Mouse (Mus musculus) ZHBTc4 (cell line): ENCODE measurements around the gene Aip.

Source experiments
- DNase-seq: peaks from one replicate; pipeline ENCODE4 v3.0.0-alpha.2; 2011; ENCODE audit warnings: low read depth, low spot score

Aip gene

DNA sequence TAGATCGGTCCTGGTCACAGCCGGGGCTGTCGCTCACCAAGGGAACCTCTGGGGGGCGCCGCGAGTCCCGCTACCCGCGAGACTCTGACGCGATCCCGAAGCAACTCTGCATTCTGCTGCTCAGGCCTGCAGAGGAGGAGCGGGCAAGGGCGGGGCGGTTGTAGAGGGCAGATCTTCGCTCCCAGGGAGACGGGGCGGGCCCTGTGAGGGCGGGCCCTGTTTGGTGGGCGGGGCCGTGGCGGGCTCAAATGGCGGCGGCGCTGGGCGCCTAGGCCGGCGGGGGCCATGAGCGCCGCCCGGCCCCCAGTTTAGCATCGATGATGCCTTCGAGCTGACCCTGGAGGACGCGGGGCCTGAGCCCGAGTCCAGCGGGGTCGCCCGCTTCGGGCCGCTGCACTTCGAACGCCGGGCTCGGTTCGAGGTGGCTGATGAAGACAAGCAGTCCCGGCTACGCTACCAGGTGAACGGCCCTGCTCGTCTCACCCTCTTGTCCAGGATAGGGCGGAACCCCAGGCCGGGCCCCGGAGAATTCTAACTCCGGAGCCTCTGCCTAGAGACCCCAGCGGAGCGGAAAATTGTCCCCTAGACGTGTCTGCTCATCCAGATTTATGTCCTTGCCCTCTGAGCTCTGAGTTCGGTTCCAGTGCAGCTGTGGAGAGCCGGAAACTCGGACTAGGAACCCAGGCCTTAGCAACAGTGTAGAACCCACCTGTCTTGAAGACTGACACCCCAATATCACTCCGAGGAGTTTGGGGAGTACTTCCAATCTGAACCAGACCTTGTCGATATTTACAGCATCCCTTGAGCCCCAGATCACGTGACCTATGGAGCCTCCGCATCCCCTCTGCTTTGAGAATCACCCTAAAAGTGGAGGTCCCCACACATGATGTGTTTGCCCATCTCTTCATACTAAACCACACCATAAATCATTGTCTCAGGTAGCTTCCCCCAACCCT lies at the start of gene Aip:
TSS of gene Aip (minus strand) at position 118 of the 956 bp plus-strand sequence.
- peak; percentile 99 for DNase-seq

DNA sequence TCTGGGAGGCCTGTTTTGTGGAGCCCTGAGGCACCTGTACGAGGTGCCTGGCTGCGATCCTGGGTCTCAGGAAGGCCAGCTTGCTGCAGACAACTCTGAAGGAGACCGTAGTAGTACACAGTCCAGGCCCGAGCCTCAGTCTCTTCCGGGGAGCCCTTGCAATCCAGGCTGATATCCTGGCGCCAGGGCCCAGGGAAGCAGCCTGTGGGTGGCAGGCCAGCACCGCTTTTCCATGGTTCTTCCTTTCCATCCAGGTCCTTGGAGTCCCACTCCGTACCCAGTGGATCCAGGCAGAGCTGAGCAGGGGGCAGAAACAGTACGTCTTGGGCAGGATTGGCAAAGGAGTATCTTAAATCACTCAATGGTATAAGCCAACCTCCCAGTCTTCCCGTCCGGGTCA lies 47.3 kb upstream of the Aip start:
- no peak for DNase-seq

DNA sequence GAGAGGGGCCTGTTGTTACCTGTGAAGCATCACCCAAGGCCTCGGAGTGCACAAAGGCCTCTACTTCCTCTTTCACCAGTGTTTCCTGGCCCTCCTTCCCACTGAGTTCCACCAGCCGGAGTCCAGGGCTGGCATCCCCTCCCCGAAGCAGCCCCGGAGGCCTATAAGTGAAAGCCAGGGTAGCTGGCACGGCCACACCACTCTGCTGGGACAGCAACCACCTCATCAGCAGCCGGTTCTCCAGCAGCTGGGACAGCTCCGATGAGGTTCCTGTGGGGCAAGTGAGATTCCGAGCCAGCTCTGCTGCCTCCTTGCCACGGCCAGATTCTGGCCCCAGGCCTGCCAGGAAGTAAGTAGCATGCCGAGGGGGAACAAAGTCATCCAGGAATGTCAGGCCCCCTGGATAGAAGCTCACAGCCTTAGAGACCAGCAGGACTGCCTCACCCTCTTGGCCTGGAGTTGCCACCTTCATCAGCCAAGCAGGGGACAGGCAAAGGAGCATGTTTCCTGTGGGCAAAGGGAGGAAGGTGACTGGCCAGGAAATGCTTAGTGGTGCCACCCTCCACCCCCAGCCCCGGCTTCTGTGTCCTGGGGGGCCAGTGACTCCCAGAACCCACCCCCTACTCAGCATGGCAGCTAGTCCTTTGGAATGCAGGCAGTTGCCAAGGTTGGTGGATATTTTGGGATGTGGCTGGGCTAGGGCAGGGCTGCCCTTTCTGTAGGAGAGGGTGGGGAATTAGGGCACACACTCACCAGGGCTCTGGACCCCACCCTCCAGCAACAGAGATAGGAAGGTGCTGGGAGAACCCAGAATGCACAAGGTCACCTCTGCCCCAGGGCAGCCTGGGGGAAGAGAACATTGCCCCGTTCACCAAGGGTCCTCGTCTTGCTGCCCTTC lies 46.0 kb upstream of the Aip start:
- DNase-seq, result no peak

DNA sequence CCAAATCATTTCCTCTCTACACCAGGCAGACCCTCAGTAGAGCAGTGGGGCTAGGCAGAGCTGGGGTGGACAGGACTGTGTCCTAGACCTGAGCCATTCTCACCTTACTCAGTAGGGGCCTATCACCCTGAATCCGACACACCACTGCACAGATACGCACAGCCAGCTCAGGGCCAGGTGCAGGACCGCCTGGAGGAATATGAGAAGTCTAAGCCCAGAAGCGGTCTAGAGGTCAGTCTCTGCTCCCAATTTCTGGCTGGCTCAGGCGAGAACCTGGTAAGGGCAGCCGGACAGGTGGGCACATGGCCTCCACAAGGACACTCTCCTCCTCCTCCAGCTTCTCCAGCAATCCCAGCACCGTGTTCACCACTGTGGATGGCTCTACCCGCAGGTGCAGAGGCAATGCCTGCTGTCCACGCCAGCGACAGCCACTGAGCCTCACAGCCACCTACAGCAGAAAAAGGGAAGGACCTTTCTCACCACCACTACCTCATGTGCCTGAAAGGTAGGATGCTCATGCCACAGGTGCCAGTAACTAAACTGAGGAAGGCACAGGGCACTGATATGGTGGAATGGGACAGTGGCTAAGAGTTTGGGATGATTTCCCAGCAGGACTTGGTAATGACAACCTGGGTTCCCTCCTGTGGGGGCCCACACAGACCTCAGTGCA lies 45.2 kb upstream of the Aip start:
- no peak for DNase-seq

DNA sequence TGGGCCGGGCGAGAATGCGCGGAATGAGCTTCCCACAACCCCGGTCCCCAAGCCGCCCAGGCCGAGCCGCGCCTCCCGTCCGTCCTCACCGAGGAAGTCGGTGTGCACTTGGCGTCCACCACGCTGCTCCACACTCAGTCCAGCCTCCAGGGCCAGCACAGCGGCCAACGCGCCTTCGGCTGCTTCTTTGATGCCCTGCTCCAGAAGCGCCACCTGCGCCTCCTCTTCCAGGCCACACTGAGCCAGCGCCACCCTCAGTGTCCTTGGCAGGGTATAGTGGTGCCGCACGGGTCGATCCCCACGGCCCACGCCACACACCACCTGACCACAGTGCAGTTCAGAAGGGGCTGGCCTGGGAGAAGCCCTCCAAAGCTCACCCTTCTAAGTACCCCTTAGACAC lies 44.2 kb upstream of the Aip start:
- DNase-seq, result no peak

DNA sequence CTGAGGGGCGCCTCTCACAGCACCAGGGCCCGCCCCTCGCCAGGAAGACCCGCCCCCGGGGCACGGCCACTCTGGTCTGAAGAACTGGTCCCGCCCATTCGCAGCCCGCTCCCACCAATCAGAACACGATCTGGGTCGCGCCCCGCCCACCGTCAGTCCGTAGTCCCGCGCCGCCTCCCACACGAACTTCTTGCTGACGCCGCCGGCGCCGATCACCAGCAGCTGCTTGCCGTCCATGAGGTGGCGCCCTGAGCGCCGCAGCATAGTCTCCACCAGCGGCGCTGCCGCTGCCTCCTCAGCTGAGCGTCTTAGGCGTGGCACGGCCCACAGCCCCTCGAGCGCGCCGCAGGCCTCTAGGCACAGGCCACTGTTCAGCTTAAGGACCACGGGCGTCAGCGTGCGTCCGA lies 43.7 kb upstream of the Aip start:
- DNase-seq, result peak; percentile 99

DNA sequence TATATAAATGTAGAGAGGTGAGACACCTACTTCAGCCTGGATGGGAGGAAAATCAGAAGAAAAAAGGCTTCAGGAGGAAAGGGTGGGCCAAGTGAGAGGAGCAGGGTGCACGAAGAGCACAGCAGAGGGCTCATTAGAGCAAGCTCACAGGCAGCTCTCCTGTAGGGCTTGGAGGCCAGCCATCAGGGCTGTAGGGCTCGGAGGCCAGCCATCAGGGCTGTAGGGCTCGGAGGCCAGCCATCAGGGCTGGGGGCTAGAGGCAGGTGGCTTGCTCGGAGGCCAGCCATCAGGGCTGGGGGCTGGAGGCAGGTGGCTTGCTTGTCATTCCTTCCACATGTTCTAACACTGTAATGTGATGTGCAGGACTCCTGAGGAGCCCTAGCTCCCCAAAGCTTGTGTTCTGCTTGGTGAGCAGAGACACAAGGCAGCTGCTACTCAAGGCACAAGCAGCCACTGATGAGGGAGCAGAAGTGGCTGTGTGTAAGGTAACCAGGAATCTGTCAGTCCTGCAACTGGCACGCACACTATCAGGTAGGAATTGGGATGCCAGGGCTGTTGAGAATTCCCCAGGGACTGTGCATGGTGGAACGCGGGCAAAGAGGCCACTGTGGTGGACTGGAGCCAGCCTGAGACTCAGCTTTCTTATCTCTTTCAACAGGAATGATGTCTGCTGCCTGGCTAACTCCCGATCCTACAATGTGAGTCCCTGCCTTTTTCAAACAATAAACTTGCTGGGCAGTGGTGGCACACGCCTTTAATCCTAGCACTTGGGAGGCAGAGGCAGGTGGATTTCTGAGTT lies 41.2 kb upstream of the Aip start:
- DNase-seq, result no peak

DNA sequence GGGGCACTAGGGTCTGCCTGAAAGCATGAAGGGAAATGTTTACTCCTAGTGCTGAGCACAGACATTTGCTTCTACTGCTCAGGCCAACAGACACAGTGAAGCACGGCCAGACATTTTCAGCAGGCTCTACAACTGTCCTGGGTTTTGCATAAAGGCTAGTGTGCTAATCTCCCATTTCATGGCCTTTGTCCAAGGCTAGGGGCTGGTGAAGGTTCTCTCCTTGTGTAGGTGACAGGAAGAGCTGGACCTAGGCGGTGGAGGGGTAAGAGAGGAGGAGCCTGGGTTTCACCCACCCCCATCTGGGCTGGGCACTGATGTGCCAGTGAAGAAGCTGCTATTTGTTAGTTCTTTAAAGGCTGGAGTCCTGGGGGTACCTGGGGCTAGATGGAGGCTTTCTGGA lies 39.1 kb upstream of the Aip start:
- no peak for DNase-seq

DNA sequence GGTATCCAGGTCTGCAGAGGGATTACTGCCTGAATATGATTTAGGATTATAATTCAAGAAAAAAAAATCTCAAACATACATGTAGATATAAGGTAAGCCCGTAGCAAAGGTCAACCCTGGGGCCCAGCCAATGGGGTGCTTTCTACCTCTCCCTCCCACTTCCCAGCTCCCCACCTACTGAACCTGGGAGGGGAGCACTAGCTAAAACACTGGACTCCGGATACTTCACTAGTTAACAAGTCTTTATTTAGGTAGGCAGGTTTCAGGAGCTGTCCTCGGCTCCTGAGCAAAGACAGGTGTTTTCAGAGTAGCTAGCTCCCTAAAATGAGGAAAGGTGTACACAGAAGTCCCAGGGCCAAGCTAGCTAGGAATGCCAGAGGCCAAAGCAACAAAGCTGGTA lies 38.4 kb upstream of the Aip start:
- no peak for DNase-seq

DNA sequence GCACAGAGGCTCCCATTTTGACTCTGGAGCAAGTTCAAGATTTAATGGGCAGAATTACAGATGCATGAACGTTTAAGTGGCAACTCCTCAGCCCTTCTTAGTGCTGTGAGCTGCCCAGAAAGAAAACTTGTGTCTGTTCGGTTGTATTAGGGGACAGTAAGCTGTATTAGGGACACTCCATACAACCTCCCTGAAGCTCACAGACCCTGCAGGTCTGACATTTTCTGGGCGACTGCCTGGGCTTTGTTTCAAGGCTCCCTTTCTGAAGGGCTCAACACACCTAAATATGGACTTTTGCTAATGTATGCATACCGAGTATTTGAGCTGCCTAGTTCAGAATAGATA lies 37.9 kb upstream of the Aip start:
- DNase-seq, result no peak

DNA sequence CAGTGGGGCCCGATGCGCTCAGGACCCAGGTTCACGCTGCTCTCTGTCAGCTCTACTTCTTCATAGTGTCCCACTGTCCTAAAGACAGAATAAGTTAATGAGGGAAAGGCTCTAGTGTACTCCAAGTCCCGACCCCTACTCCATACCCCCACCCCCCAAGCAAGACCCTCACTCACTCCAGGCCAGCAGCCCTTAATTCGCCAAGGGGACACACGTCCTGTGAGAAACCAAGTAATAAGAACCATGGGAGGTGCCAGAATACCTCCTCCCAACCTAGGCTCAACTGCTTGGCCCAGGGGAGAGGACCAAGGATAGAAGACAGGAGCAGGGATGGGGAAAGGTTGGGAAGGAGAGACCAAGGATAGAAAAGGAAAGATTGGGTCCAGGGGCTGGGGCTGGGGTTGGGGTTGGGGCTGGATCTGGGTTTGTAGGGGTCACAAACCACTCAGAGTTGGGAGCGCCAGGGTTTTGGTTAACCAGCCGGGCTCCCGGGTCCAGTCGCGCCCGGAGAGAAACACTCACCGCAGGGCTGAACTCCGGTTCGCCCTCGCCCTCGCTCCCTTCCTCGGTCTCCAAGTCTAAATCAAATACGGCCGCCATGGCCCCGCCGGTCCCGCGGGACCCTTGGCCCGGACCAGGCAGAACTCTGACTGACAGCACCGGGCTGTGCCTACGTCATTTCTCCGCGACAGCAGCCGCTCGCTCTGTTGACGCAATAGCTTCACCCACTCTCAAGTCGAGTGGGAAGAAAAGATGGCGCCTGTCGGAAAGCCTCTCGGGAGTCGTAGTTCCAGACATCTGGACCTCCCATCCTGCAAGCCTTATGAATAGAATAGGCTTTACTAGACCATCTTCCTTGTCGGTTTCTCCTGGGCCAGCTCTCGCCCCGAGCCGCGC lies 37.2 kb upstream of the Aip start, which contains the start of gene Rps6kb2:
TSS of gene Rps6kb2 (minus strand) at position 709 of the 897 bp plus-strand sequence.
- peak; percentile 97 for DNase-seq

DNA sequence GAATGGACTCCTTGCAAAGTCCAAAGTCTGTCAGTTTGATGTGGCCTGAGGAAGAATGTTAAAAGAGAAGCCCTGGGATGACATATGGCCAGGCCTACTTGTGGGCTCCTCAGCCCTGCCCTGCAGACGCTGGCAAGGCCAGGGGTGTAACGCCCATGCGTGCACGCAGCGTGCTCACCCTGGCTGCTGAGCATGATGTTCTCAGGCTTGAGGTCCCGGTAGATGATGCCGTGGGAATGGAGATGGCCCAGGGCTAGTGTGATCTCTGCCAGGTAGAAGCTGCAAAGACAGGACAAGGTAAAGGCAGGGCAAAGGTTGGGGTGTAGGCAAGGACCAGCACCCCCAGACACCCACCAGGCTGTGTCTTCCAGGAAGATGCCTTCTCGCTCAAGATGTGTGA lies 33.4 kb upstream of the Aip start:
- DNase-seq, result no peak

DNA sequence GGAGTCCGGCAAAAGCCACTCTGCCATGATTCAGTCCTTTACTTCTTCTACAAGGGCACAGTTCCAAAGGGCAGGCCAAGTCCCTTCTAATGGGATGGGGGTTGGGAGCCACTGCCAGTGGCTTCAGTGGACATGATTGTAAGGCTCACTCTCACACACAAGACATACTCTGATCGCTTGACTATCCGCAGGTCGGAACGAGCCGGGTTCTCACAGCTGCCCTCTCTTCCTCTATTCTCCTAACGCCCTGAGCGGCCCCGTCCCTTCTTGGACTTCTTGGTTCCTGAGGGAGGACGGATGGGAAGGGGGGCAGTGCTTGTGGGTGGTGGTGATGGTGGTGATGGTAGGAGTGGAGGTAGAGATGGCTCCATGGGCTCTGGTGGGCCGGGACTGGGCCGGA lies 31.1 kb upstream of the Aip start:
- no peak for DNase-seq

DNA sequence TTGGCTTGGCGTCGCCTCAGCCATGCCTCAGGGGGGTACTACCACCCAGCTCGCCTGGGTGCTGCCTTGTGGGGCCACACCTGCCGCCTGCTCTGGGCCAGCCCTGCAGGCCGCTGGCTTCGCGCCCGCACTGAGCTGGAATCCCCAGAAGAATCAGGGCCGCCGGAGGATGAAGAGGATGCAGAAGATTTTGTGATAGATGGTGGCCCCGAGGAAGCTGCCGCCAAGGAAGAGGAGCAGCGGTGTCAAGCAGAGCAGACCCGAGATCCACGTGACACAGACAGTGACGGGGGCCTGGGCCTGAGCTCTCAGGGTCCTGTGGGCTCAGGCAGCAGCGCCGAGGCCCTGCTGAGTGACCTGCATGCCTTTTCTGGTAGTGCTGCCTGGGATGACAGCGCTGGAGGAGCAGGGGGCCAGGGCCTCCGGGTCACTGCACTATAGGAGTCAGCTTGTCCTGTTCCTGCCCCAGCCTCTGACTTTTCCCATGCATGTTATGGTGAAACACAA lies 30.5 kb upstream of the Aip start:
- no peak for DNase-seq

DNA sequence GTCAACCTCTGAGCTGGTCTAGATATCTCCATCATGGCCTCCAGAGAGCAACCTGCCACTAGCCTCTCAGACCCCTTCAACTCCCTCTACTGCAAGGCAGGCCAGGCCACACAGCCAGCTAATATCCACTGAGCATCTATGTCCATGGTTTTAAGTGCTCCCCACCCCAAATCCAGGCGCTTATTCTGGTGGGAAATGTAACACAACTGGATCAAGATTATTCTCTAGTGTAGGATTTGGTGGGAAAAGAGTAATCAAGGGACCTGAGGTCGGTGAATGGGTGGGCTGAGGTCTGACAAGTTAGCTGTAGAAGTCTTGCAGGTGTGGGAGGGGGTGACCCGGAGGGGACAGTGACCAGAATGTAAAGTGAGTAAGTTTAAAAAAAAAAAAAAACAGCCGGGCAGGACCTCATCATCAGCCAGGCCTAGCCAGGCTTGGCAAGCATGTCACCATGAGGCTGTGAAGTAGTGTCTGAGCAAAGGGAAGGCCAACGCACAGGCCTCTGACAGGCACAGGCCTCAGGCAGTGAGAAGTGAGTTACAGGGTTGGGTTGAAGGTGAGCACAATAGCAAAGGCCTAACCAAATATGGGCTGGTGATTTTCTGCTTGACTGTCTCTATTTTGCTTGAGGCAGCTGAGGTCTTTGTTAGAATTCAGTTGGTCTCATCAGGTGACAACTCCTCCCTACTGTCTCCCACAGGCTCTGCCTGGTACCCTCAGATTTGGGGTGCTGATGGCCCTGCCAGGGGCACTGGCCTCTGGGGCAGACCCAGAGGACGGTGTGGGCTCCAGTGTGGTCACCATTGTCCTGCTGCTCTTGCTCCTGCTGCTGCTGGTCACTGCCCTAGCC lies 29.8 kb upstream of the Aip start:
- no peak for DNase-seq

DNA sequence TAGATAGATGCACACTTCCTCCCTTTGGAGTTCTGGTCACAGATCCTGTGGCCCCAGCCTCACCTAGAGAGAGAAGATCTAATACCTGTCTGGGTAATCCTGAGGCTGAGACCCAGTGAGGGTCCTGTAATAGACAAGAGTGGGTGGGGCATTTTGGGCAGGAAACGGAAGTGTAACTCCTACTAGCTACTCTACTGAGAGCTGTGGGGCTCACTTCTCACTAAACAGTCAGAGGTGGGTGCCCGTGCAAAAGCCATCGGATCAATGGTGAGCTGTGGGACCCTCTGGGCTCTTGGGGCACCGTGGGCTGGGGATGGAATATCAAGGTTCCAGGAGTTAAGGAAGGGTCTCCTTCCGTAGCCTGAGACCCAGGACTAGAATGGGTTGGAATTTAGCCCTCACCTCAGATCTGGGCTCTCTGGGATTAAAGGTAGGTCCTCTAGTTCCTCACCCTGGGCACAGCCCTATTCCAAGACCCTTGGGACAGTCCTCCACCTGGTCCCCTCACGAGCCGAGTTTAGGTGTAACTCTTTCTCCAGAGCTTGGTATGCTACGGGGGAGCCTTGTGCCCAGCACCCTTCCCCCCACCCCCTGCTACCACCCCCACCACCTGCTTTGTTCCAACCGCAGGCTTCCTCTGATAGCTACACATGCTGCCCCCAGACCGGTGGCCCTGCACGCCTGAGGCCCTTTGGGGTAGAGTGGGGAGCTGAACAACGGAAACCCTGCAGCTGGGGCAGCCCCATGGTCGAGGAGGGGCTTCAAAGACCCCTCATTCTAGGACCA lies 29.0 kb upstream of the Aip start:
- DNase-seq, result no peak

DNA sequence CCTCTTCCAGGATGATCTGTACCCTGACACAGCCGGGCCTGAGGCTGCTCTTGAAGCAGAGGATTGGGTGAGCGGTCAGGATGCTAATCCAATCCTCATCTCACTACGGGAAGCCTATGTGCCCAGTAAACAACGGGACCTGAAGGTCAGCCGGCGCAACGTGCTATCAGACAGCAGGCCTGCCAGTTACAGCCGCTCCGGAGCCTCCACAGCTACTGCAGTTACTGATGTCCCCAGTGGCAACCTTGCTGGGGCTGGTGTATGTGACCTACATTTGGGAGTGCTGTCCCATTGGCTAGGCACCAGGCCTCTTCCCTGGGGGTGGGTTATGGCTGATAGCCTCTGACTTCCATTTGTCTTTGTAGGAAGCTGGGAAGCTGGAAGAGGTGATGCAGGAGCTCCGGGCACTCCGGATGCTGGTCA lies 27.6 kb upstream of the Aip start, which contains the start of gene Ptprcap:
TSS of gene Ptprcap (plus strand) at position 373 of the 423 bp plus-strand sequence.
- DNase-seq, result no peak
